Mouse (Mus musculus): ENCODE data around the gene 2310022A10Rik. TPM values are rescaled to one million over a fixed set of nuclear protein-coding genes. Genes with fewer than 3 reads are reported as not detected.

Gene 2310022A10Rik
- polyA plus RNA-seq, 1 experiment from 2014 or later, result 35.4 TPM

GRCm38 (mm10) chr7:27576914-27577313 lies 23.9 kb downstream of the 2310022A10Rik start:
- no peak for ATAC-seq (ENCODE audit: low FRiP score)
- Histone ChIP-seq H3K9ac (no peak overlapping the region), H3K9me3 (replicated peaks) (no peaks in the 10 kb centered on the region), H3K36me3 (peaks cover 89% of the 10 kb centered on the region), H3K4me3 (no peak overlapping the region), H3K27ac (no peak overlapping the region), H3K4me2 (replicated peaks) (no peak overlapping the region), H3K4me1 (no peaks in the 10 kb centered on the region), H3K27me3 (no peaks in the 10 kb centered on the region)
- 69% methylated on average over 6 of the region's 6 CpGs for WGBS

GRCm38 (mm10) chr7:27577589-27577988 lies 24.6 kb downstream of the 2310022A10Rik start:
- Histone ChIP-seq H3K36me3 (peaks cover 86% of the 10 kb centered on the region), H3K9me3 (replicated peaks) (no peaks in the 10 kb centered on the region), H3K4me1 (no peaks in the 10 kb centered on the region), H3K27ac (no peak overlapping the region), H3K4me2 (replicated peaks) (no peak overlapping the region), H3K4me3 (no peak overlapping the region), H3K27me3 (no peaks in the 10 kb centered on the region), H3K9ac (no peak overlapping the region)
- 93% methylated on average over 6 of the region's 6 CpGs for WGBS
- no peak for ATAC-seq (ENCODE audit: low FRiP score)

- 82% methylated on average over 7 of the region's 7 CpGs for WGBS
- Histone ChIP-seq H3K4me1 (no peaks in the 10 kb centered on the region), H3K9ac (no peak overlapping the region), H3K36me3 (peaks cover 88% of the 10 kb centered on the region), H3K27me3 (no peaks in the 10 kb centered on the region), H3K9me3 (replicated peaks) (no peaks in the 10 kb centered on the region), H3K27ac (no peak overlapping the region), H3K4me3 (no peak overlapping the region), H3K4me2 (replicated peaks) (no peak overlapping the region)
- no peak for ATAC-seq (ENCODE audit: low FRiP score)
These were observed 25.4 kb downstream of the 2310022A10Rik start for GRCm38 (mm10) chr7:27578465-27578864.

GRCm38 (mm10) chr7:27580380-27581174 lies 27.5 kb downstream of the 2310022A10Rik start:
- WGBS, result 94% methylated on average over 14 of the region's 14 CpGs

GRCm38 (mm10) chr7:27586861-27587260 lies 33.8 kb downstream of the 2310022A10Rik start:
- Histone ChIP-seq H3K4me3 (no peak overlapping the region), H3K4me1 (no peaks in the 10 kb centered on the region), H3K27ac (no peak overlapping the region), H3K9me3 (replicated peaks) (no peaks in the 10 kb centered on the region), H3K36me3 (peaks cover 20% of the 10 kb centered on the region), H3K27me3 (no peaks in the 10 kb centered on the region), H3K4me2 (replicated peaks) (no peak overlapping the region), H3K9ac (no peak overlapping the region)
- 80% methylated on average over 2 of the region's 2 CpGs for WGBS
- no peak for ATAC-seq (ENCODE audit: low FRiP score)

More at GRCm38 (mm10) chr7:27580380-27581174, 27.5 kb downstream of the 2310022A10Rik start:
- ATAC-seq (ENCODE audit: low FRiP score), result no peak
- H3K9me3 ChIP-seq (replicated peaks), result no peaks in the 10 kb centered on the region
- no peak overlapping the region for H3K4me3 ChIP-seq
- no peak overlapping the region for H3K9ac ChIP-seq
- H3K4me2 ChIP-seq (replicated peaks), result no peak overlapping the region
- H3K27ac ChIP-seq, result no peak overlapping the region
- no peaks in the 10 kb centered on the region for H3K27me3 ChIP-seq
- H3K36me3 ChIP-seq, result peaks cover 78% of the 10 kb centered on the region
- H3K4me1 ChIP-seq, result no peaks in the 10 kb centered on the region

GRCm38 (mm10) chr7:27587741-27588140 lies 34.7 kb downstream of the 2310022A10Rik start:
- Histone ChIP-seq H3K9ac (no peak overlapping the region), H3K27me3 (no peaks in the 10 kb centered on the region), H3K4me3 (no peak overlapping the region), H3K4me1 (peaks cover 4% of the 10 kb centered on the region), H3K9me3 (replicated peaks) (no peaks in the 10 kb centered on the region), H3K4me2 (replicated peaks) (no peak overlapping the region), H3K27ac (no peak overlapping the region), H3K36me3 (peaks cover 16% of the 10 kb centered on the region)
- 87% methylated on average over 2 of the region's 2 CpGs for WGBS
- no peak for ATAC-seq (ENCODE audit: low FRiP score)

GRCm38 (mm10) chr7:27590088-27590487 lies 37.1 kb downstream of the 2310022A10Rik start:
- ATAC-seq (ENCODE audit: low FRiP score), result no peak
- no peaks in the 10 kb centered on the region for H3K9me3 ChIP-seq (replicated peaks)
- H3K4me2 ChIP-seq (replicated peaks), result no peak overlapping the region
- no peaks in the 10 kb centered on the region for H3K27me3 ChIP-seq
- no peak overlapping the region for H3K9ac ChIP-seq
- H3K4me1 ChIP-seq, result peaks cover 13% of the 10 kb centered on the region
- peaks cover 7% of the 10 kb centered on the region; the same call in 1 of the 2 replicates for H3K36me3 ChIP-seq
- H3K27ac ChIP-seq, result no peak overlapping the region
- 97% methylated on average over 4 of the region's 4 CpGs for WGBS
- H3K4me3 ChIP-seq, result no peak overlapping the region

GRCm38 (mm10) chr7:27590566-27591213 lies 37.7 kb downstream of the 2310022A10Rik start:
- H3K4me3 ChIP-seq, result peak overlapping the region; percentile 67
- H3K36me3 ChIP-seq, result peaks cover 6% of the 10 kb centered on the region; the same call in 1 of the 2 replicates
- peaks cover 13% of the 10 kb centered on the region for H3K4me1 ChIP-seq
- peak overlapping the region; percentile 74 for H3K4me2 ChIP-seq (replicated peaks)
- 62% methylated on average over 4 of the region's 4 CpGs for WGBS
- no peaks in the 10 kb centered on the region for H3K27me3 ChIP-seq
- no peaks in the 10 kb centered on the region for H3K9me3 ChIP-seq (replicated peaks)
- peak overlapping the region; percentile 50; the same call in 1 of the 2 replicates for H3K9ac ChIP-seq
- peak overlapping the region; percentile 99 for H3K27ac ChIP-seq
- no peak for ATAC-seq (ENCODE audit: low FRiP score)

- H3K27me3 ChIP-seq, result no peaks in the 10 kb centered on the region
- H3K9me3 ChIP-seq (replicated peaks), result no peaks in the 10 kb centered on the region
- H3K27ac ChIP-seq, result peak within 1 kb of the TSS; percentile 99
- peak; percentile 95 for ATAC-seq (ENCODE audit: low FRiP score)
- peaks cover 6% of the 10 kb centered on the region; the same call in 1 of the 2 replicates for H3K36me3 ChIP-seq
- H3K4me2 ChIP-seq (replicated peaks), result peak within 1 kb of the TSS; percentile 74
- H3K4me3 ChIP-seq, result peak within 1 kb of the TSS; percentile 67
- H3K9ac ChIP-seq, result peak within 1 kb of the TSS; percentile 88
- H3K4me1 ChIP-seq, result peaks cover 21% of the 10 kb centered on the region
- under 1% methylated on average over 58 of the region's 71 CpGs for WGBS
These were observed 38.5 kb downstream of the 2310022A10Rik start, which contains the start of gene Akt2 for GRCm38 (mm10) chr7:27591266-27592216. Akt2 (plus strand) TSS chr7:27591552.

GRCm38 (mm10) chr7:27592217-27592929 lies 39.3 kb downstream of the 2310022A10Rik start:
- no peaks in the 10 kb centered on the region for H3K27me3 ChIP-seq
- 4% methylated on average over 17 of the region's 17 CpGs for WGBS
- H3K9me3 ChIP-seq (replicated peaks), result no peaks in the 10 kb centered on the region

GRCm38 (mm10) chr7:27592934-27593645 lies 40.1 kb downstream of the 2310022A10Rik start:
- Histone ChIP-seq H3K27ac (peak overlapping the region; percentile 99; the same call in 1 of the 2 replicates), H3K36me3 (peaks cover 6% of the 10 kb centered on the region; the same call in 1 of the 2 replicates), H3K9me3 (replicated peaks) (no peaks in the 10 kb centered on the region), H3K4me1 (peaks cover 35% of the 10 kb centered on the region), H3K9ac (peak overlapping the region; percentile 88), H3K4me2 (replicated peaks) (peak overlapping the region; percentile 74), H3K4me3 (peak overlapping the region; percentile 67), H3K27me3 (no peaks in the 10 kb centered on the region)
- WGBS, result 72% methylated on average over 12 of the region's 12 CpGs
- no peak for ATAC-seq (ENCODE audit: low FRiP score)

More at GRCm38 (mm10) chr7:27592217-27592929, 39.3 kb downstream of the 2310022A10Rik start:
- Histone ChIP-seq H3K27ac (peak overlapping the region; percentile 99), H3K4me3 (peak overlapping the region; percentile 67), H3K9ac (peak overlapping the region; percentile 88), H3K36me3 (peaks cover 6% of the 10 kb centered on the region; the same call in 1 of the 2 replicates), H3K4me2 (replicated peaks) (peak overlapping the region; percentile 74), H3K4me1 (peaks cover 30% of the 10 kb centered on the region)
- ATAC-seq (ENCODE audit: low FRiP score), result peak; percentile 76; the same call in 1 of the 2 replicates

All from hindbrain, embryonic 12.5 days (tissue).